Mouse (Mus musculus): Measurements from ENCODE around the gene Ppp2r3c. TPM values are rescaled to one million over a fixed set of nuclear protein-coding genes. Genes with fewer than 3 reads are reported as not detected.
A peak's percentile ranks its signal among the peaks of the same experiment; 100 is the strongest.
"Not testable (repeated sequence)": the region's sequence is repeated elsewhere in the genome, so short reads cannot be mapped to it uniquely, and the experiment has no call there.

Ppp2r3c gene
- polyA plus RNA-seq, 1 experiment from 2014 or later: 18.9 TPM

DNA sequence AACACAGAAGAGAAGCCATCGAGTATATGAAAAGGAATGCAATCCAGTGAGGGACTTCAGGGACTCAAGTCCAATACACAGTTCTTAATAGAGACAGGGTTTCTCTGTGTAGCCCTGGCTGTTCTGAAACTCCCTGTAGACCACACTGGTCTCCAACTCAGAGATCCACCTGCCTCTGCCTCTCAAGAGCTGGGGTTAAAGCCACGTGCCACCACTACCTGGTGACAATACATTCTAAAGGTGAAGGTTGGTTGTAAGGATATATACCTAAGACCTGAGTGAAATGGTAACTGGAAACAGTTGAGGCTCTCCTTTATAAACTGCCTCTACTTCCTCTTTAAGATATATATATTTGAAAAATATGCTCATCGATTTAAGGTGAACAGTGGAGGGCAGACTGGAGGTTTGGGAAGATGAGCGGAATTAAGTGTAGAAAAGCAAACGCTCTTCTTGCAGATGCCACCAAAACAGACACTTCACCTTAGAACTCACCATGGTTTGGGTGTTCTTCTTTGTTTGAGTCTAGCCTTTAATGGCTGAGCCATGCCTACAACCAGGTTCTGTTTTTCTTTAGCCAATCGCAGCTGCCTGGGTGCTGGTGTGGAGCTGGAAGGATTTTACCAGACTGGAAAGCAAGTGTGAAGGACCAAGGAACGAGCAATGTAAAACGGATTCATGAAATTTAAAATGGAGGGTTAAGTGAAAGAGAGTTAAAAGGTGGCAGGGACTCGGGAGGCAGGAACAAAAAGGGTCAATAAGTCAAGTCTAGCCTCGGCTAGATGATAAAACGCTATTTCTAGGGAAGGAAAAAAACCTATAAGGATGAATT is 1.1 kb downstream of the Ppp2r3c start:
- ATAC-seq (replicated peaks; ENCODE audit: low FRiP score) (no peak), DNase-seq (ENCODE audit: low spot score) (peak; percentile 49)
- H3K9me3 ChIP-seq (ENCODE audit: control insufficient read depth, low read length): no peaks in the 10 kb centered on the region
- peak overlapping the region; percentile 59 for H3K4me3 ChIP-seq (ENCODE audit: low read depth, low read length)
- H3K4me2 ChIP-seq: peak overlapping the region; percentile 65
- 38% methylated on average over 11 of the region's 11 CpGs for WGBS
- no peaks in the 10 kb centered on the region for H3K27me3 ChIP-seq (replicated peaks; ENCODE audit: control insufficient read depth, insufficient read depth, low read length)
- H3K9ac ChIP-seq (ENCODE audit: low read depth, low read length): peak overlapping the region; percentile 90
- H3K4me1 ChIP-seq (replicated peaks; ENCODE audit: control insufficient read depth, insufficient read depth, low read length): peaks cover 7% of the 10 kb centered on the region
- H3K36me3 ChIP-seq (ENCODE audit: control insufficient read depth, insufficient read depth, low read length): peaks cover 16% of the 10 kb centered on the region; the same call in 1 of the 2 replicates
- peak overlapping the region; percentile 98 for H3K27ac ChIP-seq (ENCODE audit: low read depth, low read length)

DNA sequence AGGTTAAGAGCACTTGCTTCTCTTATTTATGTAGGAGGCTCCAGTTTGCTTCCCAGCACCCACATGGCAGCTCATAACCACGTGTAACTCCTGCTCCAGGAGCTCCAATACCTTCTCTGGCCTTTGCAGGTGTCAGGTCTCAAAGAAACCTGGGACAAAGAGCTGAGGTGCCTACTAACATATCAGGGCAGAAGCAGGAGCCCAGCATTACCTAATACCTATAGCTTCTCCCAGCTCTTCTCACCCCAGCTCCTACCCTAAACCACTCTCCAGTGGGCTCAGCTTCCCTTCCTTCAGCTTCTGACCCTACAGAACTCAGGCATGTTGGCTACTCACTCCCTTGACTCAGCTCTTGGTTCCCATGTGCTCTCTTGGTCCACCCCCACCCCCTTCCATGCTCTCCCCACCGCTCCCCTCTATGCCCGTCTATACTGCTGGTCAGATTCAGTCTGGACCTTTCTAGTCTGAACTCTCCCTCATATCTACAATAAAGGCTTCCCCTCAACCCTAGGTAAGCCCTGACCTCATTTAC is 1.9 kb downstream of the Ppp2r3c start:
- Histone ChIP-seq H3K36me3 (ENCODE audit: control insufficient read depth, insufficient read depth, low read length) (peaks cover 16% of the 10 kb centered on the region; the same call in 1 of the 2 replicates), H3K4me1 (replicated peaks; ENCODE audit: control insufficient read depth, insufficient read depth, low read length) (peaks cover 7% of the 10 kb centered on the region), H3K4me3 (ENCODE audit: low read depth, low read length) (peak overlapping the region; percentile 59), H3K4me2 (peak overlapping the region; percentile 65), H3K9me3 (ENCODE audit: control insufficient read depth, low read length) (no peaks in the 10 kb centered on the region), H3K27ac (ENCODE audit: low read depth, low read length) (no peak overlapping the region; the same call in 1 of the 2 replicates), H3K9ac (ENCODE audit: low read depth, low read length) (peak overlapping the region; percentile 90), H3K27me3 (replicated peaks; ENCODE audit: control insufficient read depth, insufficient read depth, low read length) (no peaks in the 10 kb centered on the region)
- WGBS: 65% methylated on average over 3 of the region's 3 CpGs
- DNase-seq (ENCODE audit: low spot score) (no peak), ATAC-seq (replicated peaks; ENCODE audit: low FRiP score) (no peak)

DNA sequence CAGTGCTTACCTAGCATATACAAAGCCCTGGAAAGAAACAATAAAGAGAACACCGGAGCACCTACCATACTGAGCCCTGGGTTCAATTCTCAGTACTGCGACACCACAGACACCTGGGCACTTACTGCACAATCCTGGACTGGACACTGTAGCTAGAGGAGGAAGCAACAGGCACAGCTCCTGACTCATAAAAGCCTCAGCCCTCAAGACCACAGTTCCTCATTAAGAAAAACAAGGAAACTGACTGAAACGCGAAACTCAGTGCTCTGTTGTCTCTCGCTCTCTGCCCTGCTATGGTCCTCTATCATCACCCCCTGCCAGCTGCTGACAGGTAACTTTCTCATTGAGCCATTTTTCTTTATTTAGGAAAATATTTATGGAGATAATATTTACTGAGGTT is 3.5 kb downstream of the Ppp2r3c start, which contains the start of gene 1110008L16Rik:
Gene 1110008L16Rik, plus strand, starts transcription at position 242 of the 400 bp plus-strand sequence.
- peaks cover 22% of the 10 kb centered on the region; the same call in 1 of the 2 replicates for H3K36me3 ChIP-seq (ENCODE audit: control insufficient read depth, insufficient read depth, low read length)
- H3K9ac ChIP-seq (ENCODE audit: low read depth, low read length): no peak within 1 kb of the TSS
- no peak within 1 kb of the TSS for H3K27ac ChIP-seq (ENCODE audit: low read depth, low read length)
- H3K4me2 ChIP-seq: 0 out of 2 replicates have a peak within 1 kb of the TSS, but pooled peaks have one; percentile 4
- peaks cover 7% of the 10 kb centered on the region for H3K4me1 ChIP-seq (replicated peaks; ENCODE audit: control insufficient read depth, insufficient read depth, low read length)
- ATAC-seq (replicated peaks; ENCODE audit: low FRiP score): no peak
- H3K27me3 ChIP-seq (replicated peaks; ENCODE audit: control insufficient read depth, insufficient read depth, low read length): no peaks in the 10 kb centered on the region
- no peak within 1 kb of the TSS for H3K4me3 ChIP-seq (ENCODE audit: low read depth, low read length)
- DNase-seq (ENCODE audit: low spot score): no peak
- 80% methylated on average over 5 of the region's 5 CpGs for WGBS
- H3K9me3 ChIP-seq (ENCODE audit: control insufficient read depth, low read length): no peaks in the 10 kb centered on the region

DNA sequence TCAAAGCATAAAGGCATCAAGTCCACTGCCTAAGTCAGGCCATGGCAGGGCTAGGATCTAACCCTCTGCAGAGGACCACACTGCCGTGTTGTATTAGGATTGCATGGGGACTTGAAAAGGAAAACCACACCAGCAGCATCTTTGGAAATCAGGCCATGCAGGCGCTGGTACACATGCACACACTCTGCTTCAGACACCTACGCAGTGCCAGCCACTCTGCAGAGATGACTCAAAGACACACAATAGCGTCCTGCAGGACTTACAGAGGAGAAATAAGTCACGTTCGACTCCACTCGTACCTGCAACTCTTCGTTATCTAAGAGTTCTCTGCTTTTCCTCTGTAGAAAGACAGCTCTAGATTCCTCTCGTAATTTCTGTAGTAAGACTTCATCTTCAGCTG is 4.7 kb downstream of the Ppp2r3c start:
- Histone ChIP-seq H3K4me2 (no peak overlapping the region), H3K36me3 (ENCODE audit: control insufficient read depth, insufficient read depth, low read length) (peaks cover 27% of the 10 kb centered on the region), H3K9ac (ENCODE audit: low read depth, low read length) (no peak overlapping the region), H3K4me3 (ENCODE audit: low read depth, low read length) (no peak overlapping the region), H3K9me3 (ENCODE audit: control insufficient read depth, low read length) (no peaks in the 10 kb centered on the region), H3K27me3 (replicated peaks; ENCODE audit: control insufficient read depth, insufficient read depth, low read length) (no peaks in the 10 kb centered on the region), H3K27ac (ENCODE audit: low read depth, low read length) (no peak overlapping the region), H3K4me1 (replicated peaks; ENCODE audit: control insufficient read depth, insufficient read depth, low read length) (peaks cover 7% of the 10 kb centered on the region)
- DNase-seq (ENCODE audit: low spot score) (no peak), ATAC-seq (replicated peaks; ENCODE audit: low FRiP score) (no peak)
- 91% methylated on average over 9 of the region's 9 CpGs for WGBS

GRCm38 (mm10) chr12:55277583-55277982 is 25.2 kb downstream of the Ppp2r3c start:
- H3K4me2 ChIP-seq; H3K27ac ChIP-seq (ENCODE audit: low read depth, low read length); H3K9ac ChIP-seq (ENCODE audit: low read depth, low read length); H3K4me3 ChIP-seq (ENCODE audit: low read depth, low read length); H3K4me1 ChIP-seq (replicated peaks; ENCODE audit: control insufficient read depth, insufficient read depth, low read length); DNase-seq (ENCODE audit: low spot score); H3K9me3 ChIP-seq (ENCODE audit: control insufficient read depth, low read length); H3K36me3 ChIP-seq (ENCODE audit: control insufficient read depth, insufficient read depth, low read length); H3K27me3 ChIP-seq (replicated peaks; ENCODE audit: control insufficient read depth, insufficient read depth, low read length): not testable (repeated sequence)
- peak; percentile 68 for ATAC-seq (replicated peaks; ENCODE audit: low FRiP score)
- WGBS: 74% methylated on average over 3 of the region's 6 CpGs

DNA sequence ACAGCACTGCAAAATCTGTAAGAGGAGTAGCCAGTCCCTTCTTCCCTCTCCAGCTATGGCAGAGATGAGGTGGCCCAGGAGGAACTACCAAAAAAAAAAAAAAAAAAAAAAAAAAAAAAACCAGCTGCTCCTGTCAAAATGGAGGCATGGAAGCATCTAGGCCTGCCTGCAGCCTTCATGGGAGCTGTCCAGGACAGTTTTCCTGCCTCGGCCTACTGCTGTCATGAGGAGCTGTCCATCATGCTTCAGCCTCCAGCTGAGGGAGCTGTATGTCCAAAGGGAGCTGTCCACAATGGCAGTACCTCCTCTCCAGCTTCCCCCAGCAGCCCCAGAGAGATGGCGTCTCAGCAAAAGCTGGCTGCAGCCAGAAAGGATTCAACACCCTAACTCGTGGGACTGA is 30.6 kb downstream of the Ppp2r3c start:
- Histone ChIP-seq H3K27me3 (replicated peaks; ENCODE audit: control insufficient read depth, insufficient read depth, low read length) (no peaks in the 10 kb centered on the region), H3K9me3 (ENCODE audit: control insufficient read depth, low read length) (no peaks in the 10 kb centered on the region), H3K4me2 (no peak overlapping the region), H3K27ac (ENCODE audit: low read depth, low read length) (no peak overlapping the region), H3K4me3 (ENCODE audit: low read depth, low read length) (no peak overlapping the region), H3K4me1 (replicated peaks; ENCODE audit: control insufficient read depth, insufficient read depth, low read length) (no peaks in the 10 kb centered on the region), H3K9ac (ENCODE audit: low read depth, low read length) (no peak overlapping the region), H3K36me3 (ENCODE audit: control insufficient read depth, insufficient read depth, low read length) (no peaks in the 10 kb centered on the region)
- ATAC-seq (replicated peaks; ENCODE audit: low FRiP score): 0 out of 2 replicates have a peak, but pooled peaks have one; percentile 23
- DNase-seq (ENCODE audit: low spot score): no peak
- 72% methylated on average over 3 of the region's 3 CpGs for WGBS

GRCm38 (mm10) chr12:55263385-55263784 is 39.4 kb downstream of the Ppp2r3c start:
- not testable (repeated sequence) for H3K27ac ChIP-seq (ENCODE audit: low read depth, low read length); DNase-seq (ENCODE audit: low spot score); H3K4me3 ChIP-seq (ENCODE audit: low read depth, low read length); H3K9ac ChIP-seq (ENCODE audit: low read depth, low read length); H3K27me3 ChIP-seq (replicated peaks; ENCODE audit: control insufficient read depth, insufficient read depth, low read length); ATAC-seq (replicated peaks; ENCODE audit: low FRiP score); H3K4me2 ChIP-seq; H3K4me1 ChIP-seq (replicated peaks; ENCODE audit: control insufficient read depth, insufficient read depth, low read length); H3K9me3 ChIP-seq (ENCODE audit: control insufficient read depth, low read length); H3K36me3 ChIP-seq (ENCODE audit: control insufficient read depth, insufficient read depth, low read length)
- WGBS: no CpG with 5 or more reads among the region's 5 CpGs

- ATAC-seq (replicated peaks; ENCODE audit: low FRiP score); H3K27me3 ChIP-seq (replicated peaks; ENCODE audit: control insufficient read depth, insufficient read depth, low read length); H3K36me3 ChIP-seq (ENCODE audit: control insufficient read depth, insufficient read depth, low read length): not testable (repeated sequence)
These were observed 40.8 kb downstream of the Ppp2r3c start for GRCm38 (mm10) chr12:55261950-55262349.

More at GRCm38 (mm10) chr12:55261950-55262349, 40.8 kb downstream of the Ppp2r3c start:
- WGBS: no CpG with 5 or more reads among the region's 8 CpGs
- not testable (repeated sequence) for H3K4me3 ChIP-seq (ENCODE audit: low read depth, low read length); H3K4me2 ChIP-seq; H3K27ac ChIP-seq (ENCODE audit: low read depth, low read length); DNase-seq (ENCODE audit: low spot score); H3K4me1 ChIP-seq (replicated peaks; ENCODE audit: control insufficient read depth, insufficient read depth, low read length); H3K9me3 ChIP-seq (ENCODE audit: control insufficient read depth, low read length); H3K9ac ChIP-seq (ENCODE audit: low read depth, low read length)
